Mouse (Mus musculus): ENCODE measurements around the gene Tnfsf13.

Tnfsf13 gene

DNA sequence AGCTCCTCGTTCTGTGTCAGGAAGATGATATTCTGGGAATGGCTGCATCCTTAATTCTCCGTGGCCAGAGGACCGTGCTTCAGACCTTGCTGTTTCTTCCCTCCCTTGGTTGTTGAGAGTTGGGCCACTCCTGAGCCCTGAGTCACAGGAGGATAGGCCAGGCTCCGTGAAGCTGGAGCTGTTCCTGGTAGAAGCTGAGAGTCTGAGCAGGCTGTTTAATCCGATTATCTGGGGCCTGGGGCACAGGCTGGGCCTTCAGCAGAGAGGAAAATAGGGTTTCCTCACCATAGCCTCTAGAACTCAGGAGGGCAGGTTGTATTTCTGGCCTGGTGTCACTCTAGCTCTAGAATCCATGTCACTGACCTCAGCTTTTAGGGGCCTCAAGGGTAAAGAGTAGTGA, 32.2 kb downstream of the Tnfsf13 start:
- no peak for DNase-seq

GRCm38 (mm10) chr11:69645860-69646259, 39.7 kb downstream of the Tnfsf13 start:
- DNase-seq: no peak

GRCm38 (mm10) chr11:69635471-69635870, 50.1 kb downstream of the Tnfsf13 start:
- no peak for DNase-seq

GRCm38 (mm10) chr11:69633128-69633866, 52.3 kb downstream of the Tnfsf13 start:
- DNase-seq: no peak

Measured in lung, postnatal 4 days (tissue).